ENCODE assay signal across 24 mouse cellular contexts in genomic region chr2:6678231-6678630, GRCm38 (mm10).
A peak's percentile ranks its signal among the peaks of the same experiment; 100 is the strongest.
DNase-seq lines count a peak whose midpoint lies in the region; ATAC-seq and TF ChIP-seq lines count a peak whose summit lies in the region.
"Had no signal": no experiment of that assay in that cellular context is flagged by ENCODE, and none has a peak within 500 bp of the region (broad histone marks: within the 10 kb centered on the region; RNA-seq: fewer than 3 reads in every experiment).

No protein-coding gene starts in this region.

- peak; percentile 22; the same call in 1 of the 2 replicates for ATAC-seq in forebrain, embryonic 16.5 days
- no peak for ATAC-seq in forebrain, embryonic 13.5 days
- ATAC-seq in hindbrain, embryonic 13.5 days (ENCODE audit: low FRiP score), result 0 out of 2 replicates have a peak, but pooled peaks have one; percentile 17
- ATAC-seq in hindbrain, postnatal 0 days, result no peak
- ATAC-seq in midbrain, embryonic 11.5 days (ENCODE audit: low FRiP score), result no peak
- no peak for ATAC-seq in midbrain, embryonic 14.5 days (ENCODE audit: low FRiP score, low TSS enrichment)
- ATAC-seq: activated CD4-positive, CD25-positive, alpha-beta regulatory T cell, adult 4 months; CD4-positive, CD25-positive, alpha-beta regulatory T cell, adult 4 months; forebrain, embryonic 14.5 days; Patski had no signal

- no peak overlapping the region for H3K4me2 ChIP-seq in forebrain, embryonic 16.5 days (ENCODE audit: low read length)
- no peak overlapping the region for H3K4me2 ChIP-seq in forebrain, embryonic 13.5 days
- no peak overlapping the region for H3K4me2 ChIP-seq in hindbrain, embryonic 13.5 days
- no peak overlapping the region for H3K4me2 ChIP-seq in hindbrain, postnatal 0 days (ENCODE audit: low read depth, low read length)
- no peak overlapping the region for H3K4me2 ChIP-seq in midbrain, embryonic 11.5 days
- H3K4me2 ChIP-seq in midbrain, embryonic 14.5 days (ENCODE audit: low read length), result no peak overlapping the region
- H3K4me2 ChIP-seq: embryonic facial prominence, embryonic 12.5 days had no signal

- no peaks in the 10 kb centered on the region for H3K36me3 ChIP-seq in forebrain, embryonic 16.5 days (ENCODE audit: control insufficient read depth, insufficient read depth)
- no peaks in the 10 kb centered on the region for H3K36me3 ChIP-seq in forebrain, embryonic 13.5 days (ENCODE audit: poor library complexity, severe bottlenecking)
- H3K36me3 ChIP-seq in hindbrain, embryonic 13.5 days, result no peaks in the 10 kb centered on the region
- H3K36me3 ChIP-seq in hindbrain, postnatal 0 days (ENCODE audit: insufficient read depth, low read length), result no peaks in the 10 kb centered on the region
- H3K36me3 ChIP-seq in midbrain, embryonic 11.5 days (ENCODE audit: control insufficient read depth, insufficient read depth, low read length), result no peaks in the 10 kb centered on the region
- no peaks in the 10 kb centered on the region for H3K36me3 ChIP-seq in midbrain, embryonic 14.5 days (ENCODE audit: control insufficient read depth, insufficient read depth, low read length)
- H3K36me3 ChIP-seq: embryonic facial prominence, embryonic 10.5 days; embryonic facial prominence, embryonic 12.5 days; G1E had no signal

- H3K27ac ChIP-seq in forebrain, embryonic 16.5 days (ENCODE audit: low read length), result no peak overlapping the region
- no peak overlapping the region for H3K27ac ChIP-seq in forebrain, embryonic 13.5 days
- no peak overlapping the region for H3K27ac ChIP-seq in hindbrain, embryonic 13.5 days
- H3K27ac ChIP-seq in hindbrain, postnatal 0 days, result no peak overlapping the region
- H3K27ac ChIP-seq in midbrain, embryonic 11.5 days (ENCODE audit: low read depth, low read length), result no peak overlapping the region
- H3K27ac ChIP-seq in midbrain, embryonic 14.5 days (replicated peaks; ENCODE audit: low read depth, low read length), result no peak overlapping the region
- H3K27ac ChIP-seq: embryonic facial prominence, embryonic 10.5 days; embryonic facial prominence, embryonic 12.5 days had no signal

- DNase-seq in hindbrain, postnatal 0 days (ENCODE audit: low spot score), result no peak
- DNase-seq in midbrain, embryonic 11.5 days (ENCODE audit: low spot score, missing footprints), result peak; percentile 59
- no peak for DNase-seq in midbrain, embryonic 14.5 days
- DNase-seq: adrenal gland, adult 8-10 months; adrenal gland, postnatal 14 days; adrenal gland, postnatal 36 days; B cell, adult 2 months; cerebellum, adult 11-12 months; cerebellum, adult 2 months; cerebellum, adult 9-10 months; cerebellum, postnatal 10 days; cerebellum, postnatal 25 days; forebrain, postnatal 0 days had no signal

- H3K4me1 ChIP-seq in forebrain, embryonic 16.5 days (replicated peaks; ENCODE audit: control insufficient read depth, insufficient read depth, low read length), result no peaks in the 10 kb centered on the region
- no peaks in the 10 kb centered on the region for H3K4me1 ChIP-seq in forebrain, embryonic 13.5 days
- no peaks in the 10 kb centered on the region for H3K4me1 ChIP-seq in hindbrain, embryonic 13.5 days (replicated peaks)
- no peaks in the 10 kb centered on the region for H3K4me1 ChIP-seq in hindbrain, postnatal 0 days (ENCODE audit: insufficient read depth, low read length)
- H3K4me1 ChIP-seq in midbrain, embryonic 11.5 days (ENCODE audit: control insufficient read depth, insufficient read depth, low read length), result no peaks in the 10 kb centered on the region
- no peaks in the 10 kb centered on the region for H3K4me1 ChIP-seq in midbrain, embryonic 14.5 days (ENCODE audit: control insufficient read depth, insufficient read depth, low read length)
- H3K4me1 ChIP-seq: embryonic facial prominence, embryonic 10.5 days; embryonic facial prominence, embryonic 12.5 days had no signal

- no peaks in the 10 kb centered on the region for H3K9me3 ChIP-seq in forebrain, embryonic 16.5 days (ENCODE audit: control insufficient read depth, low read length)
- H3K9me3 ChIP-seq in forebrain, embryonic 13.5 days (replicated peaks), result no peaks in the 10 kb centered on the region
- no peaks in the 10 kb centered on the region for H3K9me3 ChIP-seq in hindbrain, embryonic 13.5 days
- no peaks in the 10 kb centered on the region for H3K9me3 ChIP-seq in hindbrain, postnatal 0 days (ENCODE audit: low read length)
- H3K9me3 ChIP-seq in midbrain, embryonic 11.5 days (ENCODE audit: control insufficient read depth, low read length), result no peaks in the 10 kb centered on the region
- no peaks in the 10 kb centered on the region for H3K9me3 ChIP-seq in midbrain, embryonic 14.5 days (ENCODE audit: control insufficient read depth, low read length)
- H3K9me3 ChIP-seq: embryonic facial prominence, embryonic 10.5 days; embryonic facial prominence, embryonic 12.5 days; G1E had no signal

- TF ChIP-seq CTCF in hindbrain, postnatal 0 days (IDR thresholded peaks at IDR 0.05; ENCODE audit: low read depth), result no peak

- WGBS in forebrain, embryonic 16.5 days, result 94% methylated on average over 1 of the region's 1 CpGs
- WGBS in forebrain, embryonic 13.5 days, result 100% methylated on average over 1 of the region's 1 CpGs
- WGBS in hindbrain, embryonic 13.5 days, result 100% methylated on average over 1 of the region's 1 CpGs
- 100% methylated on average over 1 of the region's 1 CpGs for WGBS in hindbrain, postnatal 0 days
- WGBS in midbrain, embryonic 11.5 days, result 100% methylated on average over 1 of the region's 1 CpGs
- 96% methylated on average over 1 of the region's 1 CpGs for WGBS in midbrain, embryonic 14.5 days

- no peaks in the 10 kb centered on the region for H3K27me3 ChIP-seq in forebrain, embryonic 16.5 days (replicated peaks; ENCODE audit: control insufficient read depth, insufficient read depth, low read length)
- no peaks in the 10 kb centered on the region for H3K27me3 ChIP-seq in forebrain, embryonic 13.5 days
- no peaks in the 10 kb centered on the region for H3K27me3 ChIP-seq in hindbrain, embryonic 13.5 days
- no peaks in the 10 kb centered on the region for H3K27me3 ChIP-seq in hindbrain, postnatal 0 days (ENCODE audit: insufficient read depth, low read length)
- no peaks in the 10 kb centered on the region for H3K27me3 ChIP-seq in midbrain, embryonic 11.5 days (ENCODE audit: control insufficient read depth, insufficient read depth, low read length)
- no peaks in the 10 kb centered on the region for H3K27me3 ChIP-seq in midbrain, embryonic 14.5 days (ENCODE audit: control insufficient read depth, insufficient read depth, low read length)
- H3K27me3 ChIP-seq: CH12.LX; embryonic facial prominence, embryonic 12.5 days; Patski had no signal

- no peak overlapping the region for H3K9ac ChIP-seq in forebrain, embryonic 16.5 days (replicated peaks; ENCODE audit: low read depth, low read length)
- H3K9ac ChIP-seq in forebrain, embryonic 13.5 days, result no peak overlapping the region
- no peak overlapping the region for H3K9ac ChIP-seq in hindbrain, embryonic 13.5 days
- H3K9ac ChIP-seq in hindbrain, postnatal 0 days (replicated peaks; ENCODE audit: low read length), result no peak overlapping the region
- H3K9ac ChIP-seq in midbrain, embryonic 11.5 days (ENCODE audit: low read length), result no peak overlapping the region
- H3K9ac ChIP-seq in midbrain, embryonic 14.5 days (replicated peaks; ENCODE audit: low read length), result no peak overlapping the region
- H3K9ac ChIP-seq: embryonic facial prominence, embryonic 12.5 days; forebrain, postnatal 0 days had no signal

- H3K4me3 ChIP-seq in forebrain, embryonic 16.5 days (replicated peaks; ENCODE audit: low read length), result no peak overlapping the region
- no peak overlapping the region for H3K4me3 ChIP-seq in forebrain, embryonic 13.5 days
- H3K4me3 ChIP-seq in hindbrain, embryonic 13.5 days, result no peak overlapping the region
- H3K4me3 ChIP-seq in hindbrain, postnatal 0 days (ENCODE audit: low read length), result no peak overlapping the region
- H3K4me3 ChIP-seq in midbrain, embryonic 11.5 days (ENCODE audit: low read depth, low read length), result no peak overlapping the region
- no peak overlapping the region for H3K4me3 ChIP-seq in midbrain, embryonic 14.5 days (replicated peaks; ENCODE audit: low read depth, low read length)
- H3K4me3 ChIP-seq: embryonic facial prominence, embryonic 10.5 days; embryonic facial prominence, embryonic 12.5 days had no signal

Comparison
In these comparisons a context has a peak if more than half of its experiments do, and no peak if none do; other contexts are left out.
1. ATAC-seq: peak in forebrain, embryonic 16.5 days (single experiment) and hindbrain, embryonic 13.5 days (single experiment); none in forebrain, embryonic 13.5 days (single experiment), hindbrain, postnatal 0 days (single experiment), midbrain, embryonic 11.5 days (single experiment) and midbrain, embryonic 14.5 days (single experiment).